Mouse (Mus musculus) heart, embryonic 14.5 days (tissue): ENCODE results near the gene Gm49361. TPM values are rescaled to one million over a fixed set of nuclear protein-coding genes. Genes with fewer than 3 reads are reported as not detected.

ENCODE experiments used
- ATAC-seq: fragments of 200-750 bp; cut with Nextera tagmentation; 2 replicates; pipeline ENCODE4 v1.8.0; 2017; ENCODE audit warnings: low read depth, moderate TSS enrichment; ENCODE audit not compliant: insufficient number of reproducible peaks, insufficient read depth, low FRiP score
- H3K27ac ChIP-seq, 2 experiments: fragments of 200-500 bp in 1 of 2; fragments of 300-500 bp in 1 of 2; sonication (generic) in 1 of 2; replicated peaks in 1 of 2; 2 replicates each; pipeline ENCODE4 v1.5.1; 2012 to 2014; ENCODE audit warnings: low read depth in 2 of 2, low read length in 2 of 2, control low read depth in 1 of 2, mild to moderate bottlenecking in 1 of 2, mixed read lengths in 1 of 2; ENCODE audit not compliant: control insufficient read depth in 1 of 2, insufficient read depth in 1 of 2
- H3K27me3 ChIP-seq: fragments of 300-500 bp; sonication (generic); 2 replicates; pipeline ENCODE4 v1.6.1; 2014; ENCODE audit warnings: mild to moderate bottlenecking, low read length, control low read depth; ENCODE audit not compliant: control insufficient read depth, insufficient read depth
- H3K36me3 ChIP-seq: fragments of 300-500 bp; sonication (generic); 2 replicates; pipeline ENCODE4 v1.6.1; 2014; ENCODE audit warnings: mild to moderate bottlenecking, control low read depth, low read length, mixed read lengths; ENCODE audit not compliant: control insufficient read depth, insufficient read depth
- H3K4me1 ChIP-seq, 2 experiments: fragments of 200-500 bp in 1 of 2; fragments of 300-500 bp in 1 of 2; sonication (generic) in 1 of 2; 2 replicates each; pipeline ENCODE4 v1.6.1; 2012 to 2014; ENCODE audit warnings: low read length in 2 of 2, control low read depth in 1 of 2, mixed read lengths in 1 of 2; ENCODE audit not compliant: control insufficient read depth in 2 of 2, insufficient read depth in 2 of 2
- H3K4me2 ChIP-seq: fragments of 300-500 bp; sonication (generic); 2 replicates; pipeline ENCODE4 v1.6.1; 2014; ENCODE audit warnings: mild to moderate bottlenecking, low read length
- H3K4me3 ChIP-seq, 2 experiments: fragments of 200-500 bp in 1 of 2; fragments of 300-500 bp in 1 of 2; sonication (generic) in 1 of 2; 2 replicates each; pipeline ENCODE4 v1.5.1; 2012 to 2014; ENCODE audit warnings: low read length in 2 of 2, mild to moderate bottlenecking in 2 of 2, control low read depth in 1 of 2, low read depth in 1 of 2, moderate library complexity in 1 of 2; ENCODE audit not compliant: control insufficient read depth in 1 of 2, insufficient read depth in 1 of 2
- H3K9ac ChIP-seq: fragments of 300-500 bp; sonication (generic); 2 replicates; pipeline ENCODE4 v1.6.1; 2014; ENCODE audit warnings: mild to moderate bottlenecking, low read length
- H3K9me3 ChIP-seq: fragments of 300-500 bp; sonication (generic); 2 replicates; pipeline ENCODE4 v1.6.1; 2016; ENCODE audit warnings: low read length, control low read depth; ENCODE audit not compliant: control insufficient read depth
- WGBS: fragments of 180-500 bp; shearing (Covaris S2); extraction: QIAGEN DNeasy Blood & Tissue Kit; methylation state at CpG from one replicate; pipeline ENCODE4 v1.1.7; 2014; 5-methylcytosine and 5-hydroxymethylcytosine counted together
- polyA plus RNA-seq: library from polyadenylated mRNA; unstranded; fragments of >200 nt; fragmentation: Nextera tagmentation; extraction: Ambion mirVana; gene quantifications from 2 replicates; pipeline ENCODE4 v1.2.1, GENCODE M21; 2014

Gm49361 gene
- polyA plus RNA-seq, 1 experiment from 2014 or later = not detected

- 0 out of 2 replicates have a peak, but pooled peaks cover 5% of the 10 kb centered on the region for H3K9me3 ChIP-seq
- peak overlapping the region; percentile 49; the same call in 1 of the 2 replicates for H3K9ac ChIP-seq
- H3K4me1 ChIP-seq = peaks cover 29 to 50% of the 10 kb centered on the region in 2 experiments
- H3K4me2 ChIP-seq = peak overlapping the region; percentile 11
- no peak overlapping the region for H3K4me3 ChIP-seq
- peak overlapping the region; percentile 74 to 79 for H3K27ac ChIP-seq
- no peak for ATAC-seq
- H3K27me3 ChIP-seq = no peaks in the 10 kb centered on the region
- H3K36me3 ChIP-seq = peaks cover 36% of the 10 kb centered on the region
- 49% methylated on average over 5 of the region's 5 CpGs for WGBS
Measured at GRCm38 (mm10) chr14:57729975-57730499, 15.9 kb downstream of the Gm49361 start.

- no peaks in the 10 kb centered on the region for H3K27me3 ChIP-seq
- peaks cover 31 to 48% of the 10 kb centered on the region in 2 experiments for H3K4me1 ChIP-seq
- WGBS = 52% methylated on average over 8 of the region's 8 CpGs
- peak overlapping the region; percentile 74 to 79; a peak in 3 of 4 replicates for H3K27ac ChIP-seq
- ATAC-seq = no peak
- peaks cover 36% of the 10 kb centered on the region for H3K36me3 ChIP-seq
- H3K4me3 ChIP-seq = no peak overlapping the region
- H3K9ac ChIP-seq = no peak overlapping the region
- no peak overlapping the region for H3K4me2 ChIP-seq
- 0 out of 2 replicates have a peak, but pooled peaks cover 5% of the 10 kb centered on the region for H3K9me3 ChIP-seq
Measured at GRCm38 (mm10) chr14:57729364-57729763, 16.5 kb downstream of the Gm49361 start.

DNA sequence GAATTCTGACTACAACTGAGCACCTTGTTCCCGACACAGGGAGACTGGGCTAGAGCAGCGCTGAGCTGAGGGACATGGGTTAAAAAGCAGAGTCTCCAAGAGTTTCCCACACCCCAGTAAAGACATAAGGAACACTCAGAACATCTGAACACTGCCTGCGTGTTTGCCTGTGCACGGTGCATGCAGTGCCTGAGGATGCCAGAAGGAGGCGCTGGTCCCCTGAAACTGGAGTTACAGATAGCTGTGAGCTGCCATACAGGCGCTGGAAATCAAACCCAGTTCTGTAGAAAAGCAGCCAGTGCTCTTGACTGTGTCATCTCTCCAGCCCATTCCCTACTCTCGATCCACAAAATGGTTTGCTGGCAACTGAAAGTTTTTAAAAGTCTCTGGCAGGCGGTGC, 19.7 kb downstream of the Gm49361 start:
- ATAC-seq = no peak
- H3K36me3 ChIP-seq = peaks cover 36% of the 10 kb centered on the region
- H3K9me3 ChIP-seq = 0 out of 2 replicates have a peak, but pooled peaks cover 5% of the 10 kb centered on the region
- WGBS = 78% methylated on average over 8 of the region's 8 CpGs
- H3K27me3 ChIP-seq = no peaks in the 10 kb centered on the region
- H3K4me2 ChIP-seq = no peak overlapping the region
- no peak overlapping the region for H3K9ac ChIP-seq
- peaks cover 28 to 38% of the 10 kb centered on the region in 2 experiments for H3K4me1 ChIP-seq
- H3K27ac ChIP-seq = no peak overlapping the region
- H3K4me3 ChIP-seq = no peak overlapping the region

DNA sequence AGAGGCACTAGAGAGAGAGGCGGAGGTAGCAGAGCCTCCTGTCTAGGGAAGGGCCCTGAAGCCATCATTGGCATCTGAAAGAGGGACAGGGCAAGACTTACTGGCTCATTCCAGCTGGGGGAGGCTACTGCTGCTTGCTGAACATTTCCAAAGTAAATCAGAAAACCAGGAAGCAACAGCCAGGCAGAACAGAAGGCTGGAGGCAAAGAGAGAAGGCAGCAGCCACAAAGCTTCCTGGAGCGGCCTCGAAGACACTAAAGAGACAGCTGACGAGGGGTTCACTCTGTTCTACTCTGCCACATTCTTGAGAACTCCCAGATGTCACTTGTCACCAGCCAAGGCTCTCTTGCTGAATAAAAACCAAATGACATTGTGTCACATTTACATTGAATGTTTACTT, 21.4 kb downstream of the Gm49361 start:
- Histone ChIP-seq H3K4me1 (peaks cover 11 to 22% of the 10 kb centered on the region in 2 experiments), H3K9ac (no peak overlapping the region), H3K27me3 (no peaks in the 10 kb centered on the region), H3K27ac (peak overlapping the region in 1 of 2 experiments; percentile 29; a peak in 1 of 4 replicates), H3K9me3 (0 out of 2 replicates have a peak, but pooled peaks cover 5% of the 10 kb centered on the region), H3K4me3 (no peak overlapping the region), H3K4me2 (no peak overlapping the region), H3K36me3 (peaks cover 35% of the 10 kb centered on the region)
- 36% methylated on average over 4 of the region's 4 CpGs for WGBS
- ATAC-seq = no peak

- Histone ChIP-seq H3K4me3 (no peak overlapping the region), H3K4me1 (peaks cover 0 to 10% of the 10 kb centered on the region in 2 experiments; a peak in 1 of 4 replicates), H3K36me3 (peaks cover 36% of the 10 kb centered on the region), H3K9ac (no peak overlapping the region), H3K4me2 (no peak overlapping the region), H3K27ac (no peak overlapping the region), H3K9me3 (no peaks in the 10 kb centered on the region), H3K27me3 (no peaks in the 10 kb centered on the region)
- WGBS = 73% methylated on average over 4 of the region's 4 CpGs
- no peak for ATAC-seq
Measured at GRCm38 (mm10) chr14:57718245-57718644, 27.7 kb downstream of the Gm49361 start.

DNA sequence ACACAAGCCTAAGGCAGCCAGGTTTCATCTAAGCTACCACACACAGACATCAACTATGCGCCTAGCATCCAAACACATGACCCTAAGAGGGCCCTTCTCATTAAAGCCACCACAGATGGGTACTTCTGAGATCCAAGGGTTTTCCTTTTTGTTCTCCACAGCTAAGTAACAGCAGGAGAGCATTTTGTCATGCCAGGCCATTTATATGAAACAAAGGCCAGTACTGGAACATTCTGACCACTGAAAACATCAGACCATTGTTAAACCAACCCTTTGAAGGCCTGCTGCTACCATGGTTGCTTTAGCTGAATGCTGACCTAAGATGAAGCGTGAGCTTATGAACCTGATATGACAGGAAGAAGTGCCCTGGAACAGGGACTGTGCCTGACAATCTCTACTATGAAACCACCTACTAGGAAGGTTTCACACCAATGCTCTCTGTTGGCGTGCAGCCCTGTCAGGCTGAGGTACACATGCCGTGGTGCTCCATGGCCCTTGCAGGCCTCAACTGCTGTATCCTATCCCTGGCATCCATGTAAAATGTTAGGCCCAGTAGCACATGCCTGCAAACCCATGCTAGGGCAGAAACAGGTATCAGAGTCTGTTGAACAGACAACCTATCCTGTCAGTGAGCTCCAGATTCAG, 29.2 kb downstream of the Gm49361 start:
- Histone ChIP-seq H3K27ac (no peak overlapping the region), H3K4me2 (no peak overlapping the region), H3K4me3 (no peak overlapping the region), H3K27me3 (no peaks in the 10 kb centered on the region), H3K36me3 (peaks cover 22% of the 10 kb centered on the region), H3K4me1 (peaks cover 0 to 10% of the 10 kb centered on the region in 2 experiments; a peak in 1 of 4 replicates), H3K9ac (no peak overlapping the region), H3K9me3 (no peaks in the 10 kb centered on the region)
- WGBS = 85% methylated on average over 4 of the region's 4 CpGs
- ATAC-seq = no peak

GRCm38 (mm10) chr14:57712884-57713283, 33.0 kb downstream of the Gm49361 start:
- 82% methylated on average over 1 of the region's 1 CpGs for WGBS
- Histone ChIP-seq H3K9ac (no peak overlapping the region), H3K4me3 (no peak overlapping the region), H3K4me2 (no peak overlapping the region), H3K4me1 (peaks cover 10 to 25% of the 10 kb centered on the region in 2 experiments), H3K9me3 (no peaks in the 10 kb centered on the region), H3K27me3 (no peaks in the 10 kb centered on the region), H3K27ac (no peak overlapping the region), H3K36me3 (peaks cover 13% of the 10 kb centered on the region)
- ATAC-seq = no peak
